Mouse (Mus musculus) intestine, embryonic 15.5 days (tissue): ENCODE data around the gene Ccdc194. TPM values are rescaled to one million over a fixed set of nuclear protein-coding genes. Genes with fewer than 3 reads are reported as not detected.
A peak's percentile ranks its signal among the peaks of the same experiment; 100 is the strongest.

ENCODE experiments used
- ATAC-seq: fragments of 200-750 bp; cut with Nextera tagmentation; 2 replicates; pipeline ENCODE4 v1.8.0; 2017; ENCODE audit warnings: moderate TSS enrichment, moderate library complexity
- H3K27ac ChIP-seq: fragments of 300-500 bp; sonication (generic); 2 replicates; pipeline ENCODE4 v1.5.1; 2015; ENCODE audit warnings: mild to moderate bottlenecking, inconsistent platforms
- H3K27me3 ChIP-seq: fragments of 300-500 bp; sonication (generic); replicated peaks from 2 replicates; pipeline ENCODE4 v1.6.1; 2015; ENCODE audit warnings: inconsistent platforms
- H3K36me3 ChIP-seq: fragments of 300-500 bp; sonication (generic); 2 replicates; pipeline ENCODE4 v1.6.1; 2015; ENCODE audit warnings: inconsistent platforms
- H3K4me1 ChIP-seq: fragments of 300-500 bp; sonication (generic); replicated peaks from 2 replicates; pipeline ENCODE4 v1.6.1; 2015; ENCODE audit warnings: inconsistent platforms
- H3K4me2 ChIP-seq: fragments of 300-500 bp; sonication (generic); replicated peaks from 2 replicates; pipeline ENCODE4 v1.6.1; 2015; ENCODE audit warnings: mild to moderate bottlenecking, inconsistent platforms
- H3K4me3 ChIP-seq: fragments of 300-500 bp; sonication (generic); replicated peaks from 2 replicates; pipeline ENCODE4 v1.5.1; 2015; ENCODE audit warnings: inconsistent platforms
- H3K9ac ChIP-seq: fragments of 300-500 bp; sonication (generic); 2 replicates; pipeline ENCODE4 v1.6.1; 2015; ENCODE audit warnings: inconsistent platforms
- H3K9me3 ChIP-seq: fragments of 300-500 bp; sonication (generic); 2 replicates; pipeline ENCODE4 v1.6.1; 2016; ENCODE audit warnings: inconsistent platforms
- WGBS: fragments of 180-500 bp; shearing (Covaris S2); methylation state at CpG from one replicate; pipeline ENCODE4 v1.1.7; 2015; 5-methylcytosine and 5-hydroxymethylcytosine counted together
- polyA plus RNA-seq: library from polyadenylated mRNA; unstranded; fragments of >200 nt; fragmentation: Nextera tagmentation; extraction: Ambion mirVana; gene quantifications from 2 replicates; pipeline ENCODE4 v1.2.1, GENCODE M21; 2015

Gene Ccdc194
- polyA plus RNA-seq, 1 experiment from 2014 or later: 0.43 TPM

DNA sequence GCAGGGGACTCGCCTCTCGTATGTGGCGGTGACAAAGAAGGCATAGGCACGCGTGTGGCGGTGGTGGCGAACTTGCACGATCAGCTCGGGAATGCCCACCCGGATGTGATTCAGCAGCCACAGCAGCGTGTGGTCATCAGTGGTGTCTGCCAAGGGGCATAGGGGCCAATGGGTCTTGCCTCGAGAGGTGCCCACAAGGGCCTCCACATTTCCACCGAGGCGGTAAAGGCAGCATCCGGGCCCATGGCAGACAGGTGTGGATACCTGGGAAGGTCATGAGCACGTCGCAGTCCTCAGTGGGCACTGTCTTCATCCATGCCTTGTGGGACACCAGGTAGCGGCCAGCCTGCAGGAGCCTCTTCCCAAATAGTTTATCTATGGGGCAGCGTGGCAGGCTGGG lies 40.8 kb downstream of the Ccdc194 start:
- Histone ChIP-seq H3K4me3 (peak overlapping the region; percentile 79; the same call in 1 of the 2 replicates), H3K4me1 (peaks cover 33% of the 10 kb centered on the region), H3K9ac (0 out of 2 replicates have a peak overlapping the region, but pooled peaks have one; percentile 92), H3K4me2 (peak overlapping the region; percentile 96), H3K9me3 (no peaks in the 10 kb centered on the region), H3K36me3 (peaks cover 8% of the 10 kb centered on the region; the same call in 1 of the 2 replicates), H3K27ac (no peak overlapping the region), H3K27me3 (no peaks in the 10 kb centered on the region)
- no peak for ATAC-seq
- 94% methylated on average over 19 of the region's 19 CpGs for WGBS

DNA sequence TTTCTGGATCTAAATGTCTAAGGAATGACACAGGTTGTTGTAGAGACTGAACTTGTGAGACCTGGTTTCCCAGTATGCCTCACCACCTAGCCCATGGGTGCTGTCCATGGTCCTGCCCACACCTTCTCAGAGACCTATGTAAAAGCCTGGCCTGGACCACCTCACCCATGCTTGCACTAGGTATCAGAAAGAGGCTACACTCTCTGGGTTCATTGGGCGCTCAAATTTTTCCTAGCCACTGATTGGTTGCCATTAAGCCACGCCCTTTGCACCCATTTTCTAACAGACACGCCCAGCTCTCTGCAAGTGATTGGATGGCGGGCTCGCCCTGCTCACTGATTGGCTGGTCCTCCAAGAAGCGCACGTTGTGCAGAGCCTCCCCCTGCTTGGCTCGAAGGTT lies 41.6 kb downstream of the Ccdc194 start:
- peaks cover 25% of the 10 kb centered on the region for H3K4me1 ChIP-seq
- no peak overlapping the region for H3K4me2 ChIP-seq
- WGBS: 52% methylated on average over 8 of the region's 8 CpGs
- H3K9me3 ChIP-seq: no peaks in the 10 kb centered on the region
- no peak overlapping the region for H3K9ac ChIP-seq
- no peak for ATAC-seq
- H3K36me3 ChIP-seq: peaks cover 8% of the 10 kb centered on the region; the same call in 1 of the 2 replicates
- no peaks in the 10 kb centered on the region for H3K27me3 ChIP-seq
- no peak overlapping the region for H3K27ac ChIP-seq
- no peak overlapping the region for H3K4me3 ChIP-seq

DNA sequence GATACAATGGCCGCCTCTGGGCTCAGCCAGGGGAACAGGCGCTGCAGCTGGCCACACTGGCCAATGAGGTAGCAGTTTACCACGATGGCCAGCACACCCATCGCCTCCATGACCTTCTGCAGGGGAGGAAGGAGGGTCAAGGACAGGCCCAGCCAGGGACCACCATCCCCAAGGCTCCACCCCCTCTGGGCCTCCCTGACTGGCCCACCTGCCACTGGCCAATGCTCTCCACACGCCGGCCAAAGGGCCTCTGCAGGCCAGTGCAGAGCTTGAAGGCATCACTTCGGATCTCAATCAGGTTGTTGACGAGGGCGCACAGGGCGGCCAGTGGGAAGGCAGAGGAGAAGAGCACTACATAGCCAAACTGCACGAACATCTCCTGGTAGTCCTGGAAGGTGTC lies 46.6 kb downstream of the Ccdc194 start:
- Histone ChIP-seq H3K36me3 (peaks cover 23% of the 10 kb centered on the region), H3K4me1 (peaks cover 13% of the 10 kb centered on the region)
- no peak for ATAC-seq

DNA sequence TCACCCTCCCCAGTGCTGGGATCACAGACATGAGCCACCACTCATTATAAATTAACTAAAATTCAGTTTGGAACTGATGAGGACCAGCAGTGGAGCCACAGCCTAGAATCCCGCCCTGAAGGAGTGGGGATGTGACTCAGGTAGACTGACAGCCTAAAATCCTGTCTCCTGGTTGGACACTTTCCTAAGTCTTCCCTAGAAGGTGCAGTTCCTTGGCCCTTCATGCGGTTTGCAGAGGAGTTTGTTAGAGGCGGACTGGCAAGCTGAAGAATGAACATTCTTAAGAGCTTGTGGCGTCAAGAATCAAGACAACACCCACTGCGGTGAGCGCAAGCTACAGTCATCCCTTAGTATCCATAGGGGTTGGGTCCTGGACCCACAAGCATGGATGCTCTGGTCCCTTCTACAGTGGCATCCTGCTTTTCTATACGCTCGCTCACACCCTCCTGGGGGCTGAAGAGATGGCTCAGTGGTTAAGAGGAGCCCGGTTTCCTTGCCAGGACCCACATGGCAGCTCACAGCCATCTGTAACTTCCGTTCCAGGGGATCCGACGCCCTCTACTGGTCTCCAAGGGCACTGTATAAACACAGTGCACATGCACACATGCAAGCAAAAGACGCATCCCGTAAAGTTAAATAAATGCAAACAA lies 48.2 kb downstream of the Ccdc194 start:
- Histone ChIP-seq H3K4me2 (peak overlapping the region; percentile 93), H3K9me3 (no peaks in the 10 kb centered on the region), H3K27me3 (no peaks in the 10 kb centered on the region), H3K4me3 (peak overlapping the region; percentile 66), H3K36me3 (peaks cover 32% of the 10 kb centered on the region), H3K4me1 (peaks cover 12% of the 10 kb centered on the region), H3K27ac (no peak overlapping the region), H3K9ac (peak overlapping the region; percentile 72)
- 52% methylated on average over 14 of the region's 14 CpGs for WGBS
- no peak for ATAC-seq

More for the DNA sequence above, 46.6 kb downstream of the Ccdc194 start:
- Histone ChIP-seq H3K9me3 (no peaks in the 10 kb centered on the region), H3K4me3 (no peak overlapping the region), H3K4me2 (no peak overlapping the region), H3K27ac (no peak overlapping the region), H3K9ac (no peak overlapping the region), H3K27me3 (no peaks in the 10 kb centered on the region)
- 90% methylated on average over 11 of the region's 11 CpGs for WGBS

DNA sequence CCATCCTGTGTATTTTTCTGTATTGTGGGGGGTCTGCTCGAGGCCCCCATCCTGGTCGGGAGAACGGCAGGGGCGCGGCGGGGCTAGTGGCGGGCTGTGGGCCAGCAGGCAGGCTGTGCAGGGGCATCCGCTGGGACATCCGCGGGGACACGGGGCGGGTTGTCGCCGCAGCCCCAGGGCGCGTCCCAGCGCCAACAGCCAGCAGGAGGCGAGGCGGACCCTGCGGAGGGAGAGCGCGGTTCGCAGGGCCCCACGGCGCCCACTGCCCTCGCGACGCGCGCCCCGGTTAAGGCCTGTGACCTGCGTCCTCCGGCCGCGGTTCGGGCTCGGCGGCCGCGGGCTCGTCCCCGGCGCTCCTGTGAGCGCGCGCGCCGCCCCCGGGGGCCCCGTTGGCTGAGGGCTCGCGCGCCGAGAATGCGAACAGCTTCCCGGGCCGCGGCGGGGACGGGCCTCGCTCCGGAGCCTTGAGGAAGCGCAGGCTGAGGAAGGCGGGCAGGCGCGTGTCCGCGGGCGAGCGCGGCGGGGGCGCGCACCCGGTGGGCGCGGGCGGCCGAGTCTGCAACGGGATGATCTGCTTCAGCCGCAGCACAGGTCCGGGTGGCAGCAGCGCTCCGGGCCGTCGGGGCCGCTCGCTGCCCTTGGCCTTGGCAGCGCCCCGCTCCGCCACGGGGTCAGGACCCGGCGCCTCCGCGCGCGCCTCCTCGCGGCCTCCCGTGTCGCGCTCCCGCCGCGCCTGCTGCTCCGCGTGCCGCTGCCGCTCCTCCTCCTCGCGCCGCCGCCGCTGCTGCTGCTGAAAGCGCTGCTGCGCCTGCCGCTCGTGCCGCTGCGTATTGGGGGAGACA lies 49.2 kb downstream of the Ccdc194 start:
- Histone ChIP-seq H3K9ac (peak overlapping the region; percentile 72), H3K4me1 (peaks cover 12% of the 10 kb centered on the region), H3K4me2 (peak overlapping the region; percentile 93), H3K27me3 (no peaks in the 10 kb centered on the region), H3K27ac (peak overlapping the region; percentile 90), H3K36me3 (peaks cover 42% of the 10 kb centered on the region), H3K9me3 (no peaks in the 10 kb centered on the region), H3K4me3 (peak overlapping the region; percentile 66)
- peak; percentile 89 for ATAC-seq
- under 1% methylated on average over 100 of the region's 121 CpGs for WGBS

DNA sequence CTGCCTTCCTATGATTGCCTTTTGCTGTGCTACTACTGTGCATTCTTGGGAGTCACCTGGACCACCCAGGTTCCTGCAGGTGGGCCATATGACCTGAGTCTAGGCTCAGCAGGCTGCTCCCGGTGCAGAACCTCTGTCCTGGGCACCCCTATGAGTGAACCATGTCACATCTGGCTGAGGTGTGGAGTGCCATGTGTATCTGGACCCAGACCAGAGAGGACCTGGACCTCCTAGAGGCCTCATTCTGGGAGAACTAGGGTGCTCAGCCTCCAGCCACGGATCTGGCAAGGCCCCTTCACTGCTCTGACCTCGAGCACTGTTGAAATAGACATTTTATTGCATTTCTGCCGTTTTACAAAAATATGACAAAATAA lies 49.8 kb downstream of the Ccdc194 start:
- WGBS: 30% methylated on average over 4 of the region's 4 CpGs
- Histone ChIP-seq H3K4me2 (peak overlapping the region; percentile 93), H3K36me3 (peaks cover 45% of the 10 kb centered on the region), H3K9ac (peak overlapping the region; percentile 72), H3K4me1 (peaks cover 10% of the 10 kb centered on the region), H3K9me3 (no peaks in the 10 kb centered on the region), H3K27me3 (no peaks in the 10 kb centered on the region), H3K4me3 (peak overlapping the region; percentile 66), H3K27ac (peak overlapping the region; percentile 90)
- ATAC-seq: peak; percentile 14

DNA sequence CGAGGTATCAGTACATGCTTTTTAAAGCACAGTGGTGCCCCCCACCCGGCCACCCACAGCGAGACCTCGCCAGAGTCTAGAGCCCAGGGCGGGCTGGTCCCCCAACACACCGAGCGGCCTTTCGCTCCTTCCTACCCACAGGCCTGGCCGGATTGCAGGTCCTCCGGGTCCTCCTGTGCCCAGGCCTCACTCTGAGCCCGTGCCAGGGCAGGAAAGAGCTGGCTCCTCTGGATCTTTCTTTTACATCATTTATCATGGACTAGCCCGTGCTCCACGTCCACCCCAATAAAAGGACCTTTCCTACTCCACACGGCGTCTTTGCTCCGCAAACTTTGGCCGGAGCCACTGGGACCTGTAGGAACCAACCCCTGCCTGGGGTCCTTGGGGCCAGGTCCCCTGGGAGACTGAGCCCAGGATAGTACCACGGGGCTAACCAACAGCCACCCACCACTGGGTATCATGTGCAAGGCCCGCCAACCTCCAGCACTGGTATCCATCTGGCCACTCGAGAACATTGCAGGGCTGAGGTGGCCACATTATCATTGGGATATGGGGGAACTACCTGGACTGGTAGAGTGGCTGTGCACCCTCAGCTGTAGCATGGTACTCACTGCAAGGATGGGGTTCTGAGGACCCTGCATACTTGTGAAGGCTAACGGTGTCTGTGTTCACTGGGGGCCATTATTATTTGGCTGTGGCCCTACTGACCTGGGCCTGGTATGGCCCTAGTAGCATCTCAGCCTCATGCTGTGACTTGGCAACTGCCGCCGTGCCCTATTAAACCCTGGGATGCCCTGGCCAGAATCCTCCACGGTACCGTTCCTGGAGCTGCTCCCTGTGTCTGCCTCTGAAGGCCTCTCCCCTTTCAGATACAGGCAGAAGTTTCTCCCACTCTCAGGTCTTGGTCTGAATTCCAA lies 50.5 kb downstream of the Ccdc194 start:
- peaks cover 39% of the 10 kb centered on the region for H3K36me3 ChIP-seq
- 0 out of 2 replicates have a peak overlapping the region, but pooled peaks have one; percentile 72 for H3K9ac ChIP-seq
- no peaks in the 10 kb centered on the region for H3K27me3 ChIP-seq
- H3K9me3 ChIP-seq: no peaks in the 10 kb centered on the region
- no peak for ATAC-seq
- peaks cover 13% of the 10 kb centered on the region for H3K4me1 ChIP-seq
- H3K4me2 ChIP-seq: peak overlapping the region; percentile 93; the same call in 1 of the 2 replicates
- H3K4me3 ChIP-seq: no peak overlapping the region
- no peak overlapping the region for H3K27ac ChIP-seq
- 91% methylated on average over 25 of the region's 25 CpGs for WGBS

DNA sequence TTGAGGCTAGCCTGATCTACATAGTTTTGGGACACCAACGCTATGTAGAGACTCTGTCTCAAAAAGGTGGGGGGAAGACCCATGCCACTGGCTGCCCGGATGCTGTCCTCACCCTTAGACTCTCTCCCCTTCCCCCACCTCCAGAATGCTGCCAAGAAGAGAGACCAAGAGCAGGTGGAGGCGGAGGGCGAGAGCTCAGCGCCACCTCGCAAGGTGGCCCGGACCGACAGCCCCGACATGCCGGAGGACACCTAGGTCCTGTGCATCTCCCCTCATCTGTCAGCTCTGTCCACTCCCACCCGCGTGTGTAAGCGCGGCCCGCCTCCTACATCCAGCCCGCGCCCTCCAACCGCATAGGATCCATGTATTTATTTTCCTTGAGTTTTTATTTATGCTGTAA lies 51.2 kb downstream of the Ccdc194 start:
- H3K4me3 ChIP-seq: no peak overlapping the region
- WGBS: 91% methylated on average over 18 of the region's 18 CpGs
- no peak overlapping the region for H3K9ac ChIP-seq
- H3K36me3 ChIP-seq: peaks cover 37% of the 10 kb centered on the region
- no peak for ATAC-seq
- H3K27ac ChIP-seq: no peak overlapping the region
- H3K4me1 ChIP-seq: peaks cover 17% of the 10 kb centered on the region
- no peak overlapping the region for H3K4me2 ChIP-seq
- H3K9me3 ChIP-seq: no peaks in the 10 kb centered on the region
- H3K27me3 ChIP-seq: no peaks in the 10 kb centered on the region

DNA sequence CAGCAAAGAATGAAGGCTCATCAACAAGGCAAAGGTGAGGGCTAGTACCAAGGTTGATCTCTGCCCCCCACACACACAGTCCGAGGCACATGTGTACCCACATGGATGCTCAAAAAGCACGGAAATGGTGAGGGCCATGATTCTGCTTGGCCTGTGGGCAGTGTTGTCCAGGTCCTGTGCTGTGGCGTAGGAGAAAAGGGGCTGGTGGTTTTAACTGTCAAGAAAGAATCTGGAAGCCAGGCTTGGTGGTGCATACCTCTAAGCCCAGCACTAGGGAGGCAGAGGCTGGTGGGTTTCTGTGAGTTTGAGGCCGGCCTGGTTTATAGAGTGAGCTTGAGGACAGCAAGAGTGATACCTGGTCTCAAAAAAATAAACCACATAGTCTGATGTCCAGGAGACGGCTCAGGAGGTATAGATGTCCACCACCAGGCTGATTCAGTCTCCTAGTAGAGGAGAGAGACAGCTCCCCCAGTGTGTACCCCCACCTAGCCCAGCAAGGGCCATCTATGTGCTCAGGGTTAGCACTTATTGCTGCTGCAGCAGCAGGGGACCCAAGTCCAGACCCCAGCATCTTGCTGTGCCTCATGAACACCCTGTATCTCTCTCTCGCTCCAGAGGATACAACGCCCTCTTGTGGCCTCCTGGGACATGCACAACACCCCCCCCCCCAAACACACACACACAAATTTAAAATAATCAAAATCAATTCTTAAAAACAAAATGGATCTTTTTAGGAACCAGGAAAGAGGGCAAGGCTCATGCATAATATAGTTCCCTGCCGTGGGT lies 52.7 kb downstream of the Ccdc194 start:
- H3K9me3 ChIP-seq: no peaks in the 10 kb centered on the region
- peaks cover 17% of the 10 kb centered on the region for H3K4me1 ChIP-seq
- H3K4me3 ChIP-seq: no peak overlapping the region
- 85% methylated on average over 8 of the region's 8 CpGs for WGBS
- H3K27ac ChIP-seq: no peak overlapping the region
- no peak overlapping the region for H3K4me2 ChIP-seq
- H3K27me3 ChIP-seq: no peaks in the 10 kb centered on the region
- H3K9ac ChIP-seq: no peak overlapping the region
- no peak for ATAC-seq
- H3K36me3 ChIP-seq: peaks cover 37% of the 10 kb centered on the region

DNA sequence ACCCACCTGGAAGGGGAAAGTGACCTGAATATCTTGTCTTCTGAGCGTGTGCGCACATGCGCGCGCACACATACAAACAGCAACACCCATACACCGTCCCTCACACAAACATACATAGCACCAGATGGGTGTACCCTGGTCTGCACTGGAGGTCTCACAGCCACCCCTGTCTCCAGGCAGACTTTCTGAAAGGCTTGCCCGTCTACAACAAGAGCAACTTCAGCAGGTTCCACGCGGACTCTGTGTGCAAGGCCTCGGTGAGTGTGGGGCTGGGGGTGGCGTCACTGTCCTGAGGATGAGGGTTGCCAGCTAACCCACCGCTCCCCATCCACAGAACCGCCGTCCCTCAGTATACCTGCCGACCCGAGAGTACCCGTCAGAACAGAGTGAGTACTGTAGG lies 53.6 kb downstream of the Ccdc194 start:
- no peak overlapping the region for H3K27ac ChIP-seq
- peaks cover 12% of the 10 kb centered on the region for H3K4me1 ChIP-seq
- H3K4me3 ChIP-seq: no peak overlapping the region
- no peak overlapping the region for H3K9ac ChIP-seq
- H3K27me3 ChIP-seq: no peaks in the 10 kb centered on the region
- H3K36me3 ChIP-seq: peaks cover 37% of the 10 kb centered on the region
- no peak for ATAC-seq
- H3K4me2 ChIP-seq: no peak overlapping the region
- WGBS: 95% methylated on average over 17 of the region's 17 CpGs
- H3K9me3 ChIP-seq: no peaks in the 10 kb centered on the region

DNA sequence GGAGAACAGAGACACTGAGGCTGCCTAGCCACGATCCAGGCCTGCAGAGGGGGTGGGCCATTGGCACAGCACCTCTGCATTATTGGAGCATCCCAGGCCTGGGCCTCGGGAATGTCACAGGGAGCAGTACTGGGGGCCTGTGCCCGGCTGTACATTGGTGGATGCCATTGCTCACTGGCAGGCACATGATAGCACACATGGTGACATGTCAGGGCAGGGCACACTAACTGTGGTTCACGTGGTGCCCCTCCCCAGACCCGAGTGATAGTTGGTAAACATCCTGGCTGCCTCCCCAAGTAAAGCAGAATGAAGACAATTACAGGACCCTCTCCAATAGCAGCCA lies 54.6 kb downstream of the Ccdc194 start:
- no peak for ATAC-seq
- Histone ChIP-seq H3K9me3 (no peaks in the 10 kb centered on the region), H3K4me1 (peaks cover 13% of the 10 kb centered on the region), H3K36me3 (peaks cover 37% of the 10 kb centered on the region), H3K27me3 (no peaks in the 10 kb centered on the region), H3K4me2 (no peak overlapping the region; the same call in 1 of the 2 replicates), H3K9ac (no peak overlapping the region), H3K27ac (no peak overlapping the region), H3K4me3 (no peak overlapping the region)
- 78% methylated on average over 5 of the region's 5 CpGs for WGBS
